Mouse (Mus musculus) lung, adult 2 months (tissue): ENCODE measurements at regions not wholly inside any gene's neighbourhood (a gene's known extent, or its start where the extent isn't known, plus 50 kb on each side); places are given as distances from the start of the nearest gene placed in this dataset.

ENCODE experiments used
- CTCF ChIP-seq: fragments of 200-500 bp; IDR thresholded peaks from 2 replicates; pipeline ENCODE4 v1.5.1; 2011; ENCODE audit warnings: mild to moderate bottlenecking, low read length, control low read depth; ENCODE audit not compliant: insufficient read depth
- POLR2A ChIP-seq: fragments of 200-500 bp; IDR thresholded peaks from 2 replicates; pipeline ENCODE4 v1.6.1; 2011; ENCODE audit warnings: low read depth, mild to moderate bottlenecking, control low read depth, low read length, borderline replicate concordance; ENCODE audit errors: extremely low read depth

GRCm38 (mm10) chr17:45889451-45889850 lies 142.7 kb downstream of the Vegfa start:
- TF ChIP-seq CTCF (no peak), POLR2A (no peak)
